Mouse (Mus musculus) brain, embryonic 14.5 days (tissue): Measurements from ENCODE around the gene Hoxc4.

Source experiments
- CTCF ChIP-seq: fragments of 200-500 bp; IDR thresholded peaks from 2 replicates; pipeline ENCODE4 v1.5.1; 2012; ENCODE audit warnings: inconsistent platforms, mild to moderate bottlenecking, moderate library complexity, borderline replicate concordance; ENCODE audit not compliant: insufficient read depth, insufficient read length; ENCODE audit errors: extremely low read depth
- POLR2A ChIP-seq: fragments of 200-500 bp; IDR thresholded peaks from 2 replicates; pipeline ENCODE4 v1.6.1; 2012; ENCODE audit warnings: mild to moderate bottlenecking, inconsistent platforms, borderline replicate concordance; ENCODE audit not compliant: poor library complexity, insufficient read depth, insufficient read length, severe bottlenecking; ENCODE audit errors: extremely low read depth

GRCm38 (mm10) chr15:103074663-103075415, 56.1 kb downstream of the Hoxc4 start:
- no peak for TF ChIP-seq CTCF
- no peak for TF ChIP-seq POLR2A
